Mouse (Mus musculus) frontal cortex, adult 2 months (tissue): Measurements from ENCODE around the gene Slc25a44. TPM values are rescaled to one million over a fixed set of nuclear protein-coding genes. Genes with fewer than 3 reads are reported as not detected.
A peak's percentile ranks its signal among the peaks of the same experiment; 100 is the strongest.
"Not testable (repeated sequence)": the region's sequence is repeated elsewhere in the genome, so short reads cannot be mapped to it uniquely, and the experiment has no call there.

ENCODE experiments used
- DNase-seq, 2 experiments: peaks; one replicate each; pipeline ENCODE4 v3.0.0; 2022; ENCODE audit warnings: low spot score in 1 of 2; ENCODE audit errors: extremely low spot score in 1 of 2
- polyA plus RNA-seq: library from polyadenylated mRNA; depleted of rRNA; stranded (reverse); fragments of >200 nt; gene quantifications from 2 replicates; pipeline ENCODE4 v1.2.3, GENCODE M21; 2012

Slc25a44 gene
- polyA plus RNA-seq, 1 experiment = 61.4 TPM

GRCm38 (mm10) chr3:88450379-88451131 is 25.6 kb upstream of the Slc25a44 start:
- DNase-seq = no peak

- no peak for DNase-seq
Measured at GRCm38 (mm10) chr3:88449395-88450023, 24.6 kb upstream of the Slc25a44 start.

GRCm38 (mm10) chr3:88448443-88448842 is 23.5 kb upstream of the Slc25a44 start:
- no peak for DNase-seq

GRCm38 (mm10) chr3:88447676-88448183 is 22.8 kb upstream of the Slc25a44 start:
- no peak for DNase-seq

GRCm38 (mm10) chr3:88446471-88447123 is 21.7 kb upstream of the Slc25a44 start:
- DNase-seq = no peak

GRCm38 (mm10) chr3:88442888-88443287 is 17.9 kb upstream of the Slc25a44 start:
- no peak for DNase-seq

- DNase-seq = no peak
Measured at GRCm38 (mm10) chr3:88442488-88442887, 17.5 kb upstream of the Slc25a44 start.

GRCm38 (mm10) chr3:88440500-88441381 is 15.8 kb upstream of the Slc25a44 start:
- peak; percentile 48 to 72 for DNase-seq

GRCm38 (mm10) chr3:88439582-88439981 is 14.6 kb upstream of the Slc25a44 start:
- no peak for DNase-seq

- no peak for DNase-seq
Measured at GRCm38 (mm10) chr3:88437454-88437853, 12.5 kb upstream of the Slc25a44 start.

GRCm38 (mm10) chr3:88436395-88437201 is 11.7 kb upstream of the Slc25a44 start:
- peak in 1 of 2 experiments; percentile 42 for DNase-seq

GRCm38 (mm10) chr3:88435515-88435914 is 10.6 kb upstream of the Slc25a44 start:
- DNase-seq = peak; percentile 80 to 91

- not testable (repeated sequence) for DNase-seq
Measured at GRCm38 (mm10) chr3:88428639-88429038, 3.7 kb upstream of the Slc25a44 start.

GRCm38 (mm10) chr3:88427342-88427905 is 2.5 kb upstream of the Slc25a44 start:
- no peak for DNase-seq

- no peak for DNase-seq
Measured at GRCm38 (mm10) chr3:88425708-88426420, 925 bp upstream of the Slc25a44 start.

- no peak for DNase-seq
Measured at GRCm38 (mm10) chr3:88425330-88425689, 371 bp upstream of the Slc25a44 start.

- DNase-seq = peak in 1 of 2 experiments; percentile 52
Measured at GRCm38 (mm10) chr3:88422020-88422720, 2.8 kb downstream of the Slc25a44 start.

GRCm38 (mm10) chr3:88420771-88421170 is 4.2 kb downstream of the Slc25a44 start:
- no peak for DNase-seq
